Mouse (Mus musculus): ENCODE measurements at regions not wholly inside any gene's neighbourhood (a gene's known extent, or its start where the extent isn't known, plus 50 kb on each side); places are given as distances from the start of the nearest gene placed in this dataset.

GRCm38 (mm10) chr13:5435131-5435530 is 426.2 kb upstream of the Klf6 start:
- TF ChIP-seq POLR2A (IDR thresholded peaks at IDR 0.05; ENCODE audit: borderline replicate concordance, low read depth, low read length) (no peak), CTCF (IDR thresholded peaks at IDR 0.05; ENCODE audit: low read depth, low read length) (no peak)

All from bone marrow macrophage, adult 2 months (primary cell).